Mouse (Mus musculus) olfactory bulb, adult 2 months (tissue): ENCODE data around the gene Uts2.

ENCODE experiments used
- CTCF ChIP-seq: fragments of 200-500 bp; IDR thresholded peaks from 2 replicates; pipeline ENCODE4 v1.5.1; 2012; ENCODE audit warnings: low read depth, mild to moderate bottlenecking, low read length, moderate library complexity; ENCODE audit not compliant: insufficient read depth
- POLR2A ChIP-seq: fragments of 200-500 bp; IDR thresholded peaks from 2 replicates; pipeline ENCODE4 v1.6.1; 2012; ENCODE audit warnings: mild to moderate bottlenecking, low read depth, low read length, moderate library complexity; ENCODE audit not compliant: insufficient read depth

DNA sequence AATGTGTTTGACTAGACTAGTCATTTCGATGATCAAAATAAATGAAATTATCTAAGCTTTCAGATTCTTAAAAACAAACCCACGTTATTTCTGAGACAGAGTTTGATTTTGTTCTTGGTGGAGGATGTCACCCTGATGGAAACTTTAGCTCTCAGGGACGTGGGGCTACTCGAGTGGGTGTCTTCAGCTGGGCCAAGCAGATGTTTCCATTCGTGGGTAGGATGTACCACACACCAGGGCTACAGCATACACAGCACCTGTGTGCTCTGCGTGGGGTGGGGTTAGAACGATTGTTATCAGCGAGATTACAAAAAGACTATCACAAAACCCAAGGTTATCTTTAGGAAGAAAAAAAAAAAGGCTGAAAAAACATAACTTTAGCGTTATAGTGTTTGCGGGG, 45.9 kb upstream of the Uts2 start:
- no peak for TF ChIP-seq POLR2A
- TF ChIP-seq CTCF, result no peak
